Mouse (Mus musculus): ENCODE measurements at regions not wholly inside any gene's neighbourhood (a gene's known extent, or its start where the extent isn't known, plus 50 kb on each side); places are given as distances from the start of the nearest gene placed in this dataset.
"Not testable (repeated sequence)": the region's sequence is repeated elsewhere in the genome, so short reads cannot be mapped to it uniquely, and the experiment has no call there.

DNA sequence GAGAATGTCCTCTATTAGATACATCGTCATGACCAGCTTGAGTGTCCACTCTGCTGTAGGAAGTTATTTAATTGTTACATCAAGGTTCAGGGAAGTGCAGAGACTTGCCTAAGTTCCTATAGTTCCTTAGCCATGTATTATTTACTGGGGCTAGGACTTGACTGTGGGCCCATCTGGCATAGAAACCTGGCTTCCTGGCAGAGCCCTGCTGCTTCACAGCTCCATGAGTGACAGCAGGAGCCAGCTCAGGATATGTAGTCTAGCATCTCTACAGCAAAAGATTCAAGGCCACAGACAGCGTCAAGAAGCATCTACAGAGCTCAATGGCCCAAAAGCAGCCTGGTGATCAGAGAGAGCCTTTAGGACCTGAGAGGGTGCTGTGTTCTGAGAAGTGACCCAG lies 163.2 kb upstream of the Unc93a2 start:
- intact Hi-C loops (cut with DNase I): no loop called here

DNA sequence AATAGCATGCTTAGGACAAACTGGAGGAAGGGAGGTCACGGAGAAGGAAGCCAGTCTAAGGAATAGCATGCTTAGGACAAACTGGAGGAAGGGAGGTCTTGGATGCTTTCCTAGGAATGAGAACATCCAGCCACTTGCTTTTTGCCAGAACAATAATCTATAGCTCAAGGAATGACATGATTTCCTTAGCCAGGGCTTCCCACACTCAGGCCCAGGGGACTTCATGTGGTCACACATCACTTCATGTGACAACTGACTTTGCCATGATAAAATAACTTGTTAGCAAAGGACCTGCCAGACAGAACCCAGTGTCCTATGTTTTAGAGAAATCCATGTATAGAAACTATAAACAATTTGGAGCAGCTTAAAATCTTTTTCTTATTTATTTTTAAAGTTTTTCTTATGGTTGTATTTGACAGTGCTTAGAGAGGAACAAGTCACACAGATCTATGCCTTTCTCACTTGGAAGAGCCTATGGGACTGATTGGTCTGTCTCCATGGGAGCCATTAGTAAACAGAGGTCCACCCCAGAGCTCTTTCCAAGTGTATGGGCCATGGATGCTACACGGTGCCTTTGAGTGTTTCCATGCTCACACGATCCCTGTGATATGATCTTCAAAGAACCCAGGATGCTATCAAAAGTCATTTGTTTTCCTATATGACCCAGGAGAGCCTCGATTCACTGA lies 153.3 kb upstream of the Unc93a2 start:
- intact Hi-C loops (cut with DNase I): no loop called here

DNA sequence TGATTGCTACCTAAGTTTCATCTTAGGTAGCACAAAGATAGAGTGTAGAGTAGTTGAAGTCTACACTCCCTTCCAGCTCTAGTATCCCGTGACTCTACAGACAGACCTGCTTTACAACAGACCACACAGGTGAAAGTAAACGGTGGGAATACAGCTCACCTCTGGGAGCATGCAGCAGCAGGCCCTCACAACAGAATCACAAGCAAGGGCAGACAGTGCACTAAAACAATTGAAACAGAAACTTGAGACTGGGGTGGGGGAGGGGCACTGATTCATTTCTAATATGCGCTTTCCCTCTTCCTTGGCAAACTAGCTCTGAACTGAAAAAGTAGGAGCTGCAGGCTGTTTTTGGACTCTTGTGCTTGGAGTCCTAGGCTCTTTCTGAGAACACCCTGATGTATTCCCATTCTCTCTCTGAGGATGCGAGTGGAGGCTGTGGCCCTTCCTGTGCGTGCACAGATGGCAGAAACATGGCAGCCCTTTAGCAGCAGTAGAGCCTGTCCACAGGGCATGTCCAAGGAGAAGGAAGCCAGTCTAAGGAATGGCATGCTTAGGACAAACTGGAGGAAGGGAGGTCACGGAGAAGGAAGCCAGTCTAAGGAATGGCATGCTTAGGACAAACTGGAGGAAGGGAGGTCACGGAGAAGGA lies 152.5 kb upstream of the Unc93a2 start:
- intact Hi-C loops (cut with DNase I): no loop called here

DNA sequence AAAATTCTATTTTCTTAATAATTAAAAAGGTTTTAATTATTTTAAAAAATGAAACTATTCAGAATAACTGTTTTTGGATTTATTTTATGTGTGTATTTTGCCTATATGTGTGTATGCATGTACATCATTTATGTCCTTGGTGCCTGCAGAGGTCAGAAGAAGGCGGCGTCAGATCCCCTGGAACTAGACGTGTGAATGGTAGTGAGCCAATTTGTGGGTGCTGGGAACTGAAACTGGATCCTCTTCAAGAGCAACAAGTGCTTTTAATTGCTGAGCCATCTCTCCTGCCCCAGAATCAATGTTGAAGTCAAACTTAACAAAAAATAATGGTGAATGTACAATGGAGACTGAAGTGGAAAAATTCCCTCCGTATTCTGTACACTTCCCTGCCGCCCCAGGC lies 151.9 kb upstream of the Unc93a2 start:
- intact Hi-C loops (cut with DNase I): no loop called here

DNA sequence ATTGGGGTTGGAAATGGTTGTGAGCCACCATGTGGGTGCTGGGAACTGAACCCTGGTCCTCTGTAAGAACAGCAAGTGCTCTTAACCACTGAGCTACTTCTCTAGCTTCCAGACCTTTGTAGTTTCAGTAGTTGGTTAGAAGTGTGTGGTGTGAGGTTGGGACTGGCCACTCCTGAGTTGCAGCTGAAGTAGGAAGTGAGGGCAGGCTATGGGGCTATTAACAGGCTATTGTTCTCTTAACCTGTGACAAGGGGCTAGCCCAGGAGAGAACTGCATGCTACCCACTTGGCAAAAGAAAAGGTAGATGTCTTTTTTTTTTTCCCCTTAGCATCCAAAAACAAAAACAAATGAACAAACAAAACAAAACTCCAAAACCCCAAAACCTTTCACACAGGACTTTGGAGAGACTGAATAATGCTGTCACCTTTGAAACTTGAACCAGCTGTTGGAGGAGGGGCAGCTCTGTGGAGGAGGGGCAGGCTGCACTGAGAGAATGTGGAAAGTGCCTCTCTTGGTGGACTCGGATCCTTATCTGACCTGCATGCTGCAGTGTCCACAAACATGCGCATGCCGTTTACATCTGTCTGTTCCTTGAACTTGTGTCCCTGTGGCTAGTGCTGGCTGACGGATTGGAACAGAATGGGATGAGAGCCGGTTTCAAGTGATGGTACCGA lies 149.3 kb upstream of the Unc93a2 start:
- intact Hi-C loops (cut with DNase I): no loop called here

DNA sequence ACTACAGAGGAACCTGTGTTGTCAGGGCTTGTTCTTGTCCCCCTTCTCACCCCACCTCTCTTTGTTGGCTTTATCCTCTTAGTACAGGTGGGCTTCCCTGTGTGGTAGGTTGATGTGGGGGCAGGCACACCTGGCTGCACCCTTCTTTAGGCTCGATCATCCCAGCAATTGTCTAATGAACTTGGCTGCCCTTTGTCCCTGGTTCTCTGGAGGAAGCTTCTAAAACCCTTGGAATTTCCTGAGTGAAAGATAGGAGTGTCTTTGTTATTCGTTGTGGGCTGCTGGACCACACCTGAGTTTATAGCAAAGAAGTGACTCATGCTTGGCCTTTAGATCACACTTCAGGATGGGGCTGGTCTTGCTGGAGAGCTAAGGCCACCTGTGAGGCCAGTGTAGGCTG lies 148.3 kb upstream of the Unc93a2 start:
- intact Hi-C loops (cut with DNase I): no loop called here

DNA sequence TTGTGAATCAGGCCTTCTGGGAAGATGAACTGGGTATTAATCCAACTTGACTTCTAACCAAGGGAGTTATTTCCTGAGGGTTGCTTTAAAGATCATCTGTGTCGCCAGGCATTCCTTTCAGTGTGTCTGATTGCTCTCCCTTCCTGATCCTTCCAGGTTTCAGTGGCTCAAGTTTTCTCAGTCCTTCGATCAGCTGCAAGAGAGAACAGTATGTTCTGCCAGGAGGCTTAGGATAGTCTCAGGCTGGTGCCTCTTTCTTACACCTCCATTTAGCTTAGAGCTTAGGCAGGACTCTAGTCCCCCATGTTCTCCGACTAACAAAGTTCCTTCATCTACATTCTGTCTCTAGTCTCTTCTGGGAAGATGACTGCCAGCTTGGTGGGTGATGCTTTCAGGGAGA lies 147.4 kb upstream of the Unc93a2 start:
- intact Hi-C loops (cut with DNase I): no loop called here

DNA sequence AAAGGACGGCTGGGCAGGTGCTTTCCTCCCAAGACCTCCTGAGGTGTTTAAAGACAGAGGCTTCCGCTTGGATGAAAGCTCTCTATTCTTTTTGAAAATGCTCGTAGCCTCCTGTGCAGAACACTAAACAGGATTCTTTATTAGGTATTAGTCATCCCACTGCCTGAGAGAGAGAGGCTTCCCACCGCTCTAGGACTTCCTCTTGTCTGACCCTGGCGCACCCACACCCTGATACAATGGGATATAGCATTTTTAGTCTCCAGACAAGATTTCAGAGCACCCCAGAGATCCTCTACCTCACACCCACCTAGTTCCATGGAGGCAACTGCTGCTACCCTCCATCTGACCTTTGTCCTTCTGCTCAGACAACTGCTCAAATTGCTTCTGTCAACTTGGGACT lies 144.0 kb upstream of the Unc93a2 start:
- intact Hi-C loops (cut with DNase I): no loop called here

DNA sequence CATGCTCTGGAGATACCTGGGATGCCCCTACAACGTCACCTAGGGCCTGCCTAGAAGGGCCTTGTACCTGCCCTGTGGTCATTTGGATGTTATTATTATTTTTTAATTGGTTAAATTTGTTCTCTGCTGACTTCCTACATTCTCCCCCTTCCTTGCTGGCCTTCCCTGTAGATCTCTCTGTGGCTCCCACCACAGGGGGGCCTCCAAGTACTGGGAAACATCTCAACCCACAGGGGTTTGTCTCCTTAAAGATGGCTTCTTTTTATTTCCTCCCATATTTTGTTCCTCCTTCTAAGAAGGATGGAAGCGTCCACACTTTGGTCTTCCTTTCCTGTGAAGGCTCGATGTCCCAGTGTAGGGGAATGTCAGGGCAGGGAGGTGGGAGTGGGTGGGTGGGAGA lies 142.4 kb upstream of the Unc93a2 start:
- intact Hi-C loops (cut with DNase I): no loop called here

DNA sequence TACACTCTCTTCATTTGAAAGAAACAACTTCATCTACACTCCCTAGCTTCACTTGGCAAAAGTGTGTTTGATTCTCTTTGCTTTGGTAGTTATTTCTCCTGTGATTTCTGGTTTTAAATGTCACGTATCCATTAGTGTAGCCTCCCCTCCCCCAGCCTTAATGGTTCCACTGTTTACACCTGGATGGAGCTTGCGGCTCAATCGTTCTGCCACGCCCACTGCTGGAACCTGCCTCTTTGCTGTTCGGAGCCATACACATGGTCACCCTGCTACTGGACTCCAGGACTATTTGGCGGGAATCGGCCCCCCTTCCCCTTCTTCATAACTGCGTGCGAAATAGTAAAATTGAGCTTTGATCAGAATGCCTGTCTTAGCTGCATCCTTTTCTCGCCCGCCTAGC lies 139.2 kb upstream of the Unc93a2 start:
- intact Hi-C loops (cut with DNase I): not testable (repeated sequence)

DNA sequence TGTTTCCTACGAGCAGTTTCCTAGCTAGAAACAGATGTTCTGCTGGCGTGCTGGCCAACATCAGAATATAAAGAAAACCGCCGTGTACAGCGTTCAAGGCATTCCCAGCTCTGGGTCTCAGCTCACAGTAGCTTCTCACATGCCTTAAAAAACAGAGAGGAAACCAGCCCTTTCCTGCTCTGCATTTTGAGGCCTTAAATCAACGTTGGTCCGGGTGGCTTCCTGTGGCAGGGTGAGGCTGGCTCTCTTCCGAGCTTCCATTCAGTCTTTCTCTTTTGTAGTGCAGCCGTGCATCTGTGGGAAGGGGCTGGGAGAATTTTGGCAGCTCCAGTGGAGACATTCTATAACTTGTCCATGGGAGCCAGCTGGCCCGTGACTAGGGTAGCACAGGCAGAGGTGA lies 135.9 kb upstream of the Unc93a2 start:
- intact Hi-C loops (cut with DNase I): no loop called here
